Mouse (Mus musculus) heart, adult 9 months (tissue): Measurements from ENCODE around the gene Ccdc14.
"Not testable (repeated sequence)": the region's sequence is repeated elsewhere in the genome, so short reads cannot be mapped to it uniquely, and the experiment has no call there.

Source experiments
- DNase-seq, 2 experiments: peaks; one replicate each; pipeline ENCODE4 v3.0.0; 2022; ENCODE audit warnings: low spot score in 2 of 2

Ccdc14 gene

DNA sequence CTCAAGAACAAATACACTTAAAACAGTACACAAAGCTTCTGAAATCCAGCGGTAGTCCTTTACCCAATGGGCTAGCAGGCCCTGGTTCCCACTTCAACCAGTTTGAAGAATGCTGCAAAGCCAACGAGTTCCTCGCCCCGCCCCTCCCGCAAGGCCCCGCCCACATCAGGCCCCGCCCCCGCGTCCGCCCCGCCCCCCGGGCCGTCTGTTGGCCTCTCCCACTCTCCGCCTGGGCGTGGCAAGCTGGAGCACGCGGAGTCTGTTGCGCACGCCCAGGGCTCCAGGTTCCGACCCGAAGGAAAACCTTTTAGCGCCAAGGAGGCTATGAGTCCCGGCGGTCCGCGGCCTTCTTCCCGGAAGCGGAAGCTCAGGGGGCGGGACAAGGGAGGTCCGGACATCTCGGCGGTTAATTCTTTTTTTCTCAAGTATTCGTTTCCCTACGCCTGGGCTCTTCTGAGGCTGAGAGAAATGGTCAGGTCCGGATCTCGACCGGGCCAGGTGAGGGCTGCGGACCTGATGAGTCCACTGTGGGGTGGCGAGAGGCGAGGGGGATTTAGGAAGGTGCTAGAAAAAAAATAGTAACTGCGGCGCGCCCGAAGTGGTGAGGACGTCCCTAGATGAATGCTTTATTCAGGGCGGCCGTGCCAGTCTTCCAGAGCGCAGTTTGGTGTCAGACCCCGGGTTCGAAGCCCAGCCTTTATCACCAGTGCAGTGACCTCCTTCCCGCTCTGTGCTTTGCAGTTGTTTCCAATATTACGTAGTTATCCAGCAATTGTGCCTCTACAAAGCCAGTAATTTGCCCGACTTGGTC lies at the start of gene Ccdc14:
Ccdc14 (plus strand) TSS at position 283 of the 811 bp plus-strand sequence.
- peak; percentile 86 to 87 for DNase-seq

GRCm38 (mm10) chr16:34643511-34644259 lies 46.7 kb upstream of the Ccdc14 start:
- no peak for DNase-seq

DNA sequence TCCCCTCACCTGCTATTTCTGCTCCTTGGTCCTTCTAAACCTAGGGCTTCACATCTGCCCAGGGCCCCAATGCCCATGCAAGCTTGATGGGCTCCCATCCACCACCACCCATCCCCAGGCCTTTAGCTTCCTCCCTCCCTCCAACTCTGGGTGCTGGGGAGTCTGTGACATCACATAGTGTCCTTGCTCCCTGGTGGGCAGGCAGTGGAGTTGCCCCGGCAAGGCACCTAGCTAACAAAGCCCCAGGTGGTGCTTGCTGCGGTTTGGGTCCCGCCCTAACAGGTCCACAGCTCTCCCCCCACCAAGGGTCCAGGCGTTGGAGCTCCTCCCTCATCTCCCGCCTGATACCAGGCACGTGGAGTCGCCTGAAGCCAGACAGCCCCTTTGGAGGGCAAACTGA lies 40.8 kb upstream of the Ccdc14 start, which contains the start of gene Ropn1:
Ropn1 (plus strand) TSS at position 301 of the 400 bp plus-strand sequence.
- DNase-seq, result no peak

GRCm38 (mm10) chr16:34653023-34653422 lies 37.4 kb upstream of the Ccdc14 start:
- DNase-seq, result no peak

- DNase-seq, result not testable (repeated sequence)
Measured at GRCm38 (mm10) chr16:34657566-34657965, 32.9 kb upstream of the Ccdc14 start.

- no peak for DNase-seq
Measured at GRCm38 (mm10) chr16:34657983-34658382, 32.4 kb upstream of the Ccdc14 start.

- DNase-seq, result no peak
Measured at GRCm38 (mm10) chr16:34658388-34658787, 32.0 kb upstream of the Ccdc14 start.

GRCm38 (mm10) chr16:34664553-34664952 lies 25.9 kb upstream of the Ccdc14 start:
- DNase-seq, result no peak

GRCm38 (mm10) chr16:34667031-34667726 lies 23.2 kb upstream of the Ccdc14 start:
- DNase-seq, result peak; percentile 56 to 61

- no peak for DNase-seq
Measured at GRCm38 (mm10) chr16:34668341-34668740, 22.1 kb upstream of the Ccdc14 start.

- no peak for DNase-seq
Measured at GRCm38 (mm10) chr16:34671966-34672365, 18.4 kb upstream of the Ccdc14 start.

GRCm38 (mm10) chr16:34672822-34673221 lies 17.6 kb upstream of the Ccdc14 start:
- no peak for DNase-seq

DNA sequence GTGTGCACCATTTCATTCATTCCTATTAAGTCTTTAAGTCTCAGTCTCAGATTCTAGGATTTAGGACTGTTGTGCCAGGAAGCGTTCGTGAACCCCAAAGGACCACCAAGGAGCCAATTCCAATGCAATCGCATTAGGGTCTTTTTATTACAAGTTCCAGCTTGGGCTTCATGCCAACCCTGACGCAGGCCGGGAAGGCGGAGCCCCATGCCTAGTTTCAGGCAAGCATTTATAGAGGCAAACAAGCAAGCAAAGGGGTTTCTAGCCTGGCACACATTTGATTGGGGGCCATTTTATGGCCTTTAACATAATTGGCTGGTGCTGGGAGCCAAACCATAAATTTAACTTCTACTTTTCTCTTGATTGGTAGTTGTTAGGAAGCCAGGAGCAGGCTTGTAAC lies 16.1 kb upstream of the Ccdc14 start:
- DNase-seq, result no peak

GRCm38 (mm10) chr16:34681823-34682222 lies 8.6 kb upstream of the Ccdc14 start:
- no peak for DNase-seq

DNA sequence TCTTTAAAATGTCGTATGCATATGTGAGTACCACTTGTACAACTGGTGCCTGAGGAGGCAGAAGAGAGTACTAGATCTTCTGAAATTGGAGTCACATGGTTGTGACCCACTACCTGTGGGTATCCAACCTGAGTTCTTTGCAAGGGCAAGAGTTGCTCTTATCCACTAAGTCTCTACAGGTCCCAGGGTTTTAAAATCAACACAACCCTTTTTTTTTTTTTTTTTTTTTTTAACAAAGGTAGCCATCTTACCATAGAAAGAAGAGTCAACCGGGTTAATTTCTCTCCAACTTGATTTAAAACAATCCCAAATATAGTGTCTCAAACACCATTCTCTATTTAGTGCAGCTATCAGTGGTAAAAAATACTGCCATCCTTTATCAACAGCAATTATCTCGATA lies 537 bp upstream of the Ccdc14 start:
- no peak for DNase-seq

- DNase-seq, result no peak
Measured at GRCm38 (mm10) chr16:34691156-34691555, 740 bp downstream of the Ccdc14 start.

- DNase-seq, result no peak
Measured at GRCm38 (mm10) chr16:34694477-34694876, 4.1 kb downstream of the Ccdc14 start.

- not testable (repeated sequence) for DNase-seq
Measured at GRCm38 (mm10) chr16:34698721-34699120, 8.3 kb downstream of the Ccdc14 start.

- DNase-seq, result peak; percentile 26 to 68
Measured at GRCm38 (mm10) chr16:34700165-34700827, 9.9 kb downstream of the Ccdc14 start.

- DNase-seq, result no peak
Measured at GRCm38 (mm10) chr16:34700828-34701216, 10.4 kb downstream of the Ccdc14 start.

DNA sequence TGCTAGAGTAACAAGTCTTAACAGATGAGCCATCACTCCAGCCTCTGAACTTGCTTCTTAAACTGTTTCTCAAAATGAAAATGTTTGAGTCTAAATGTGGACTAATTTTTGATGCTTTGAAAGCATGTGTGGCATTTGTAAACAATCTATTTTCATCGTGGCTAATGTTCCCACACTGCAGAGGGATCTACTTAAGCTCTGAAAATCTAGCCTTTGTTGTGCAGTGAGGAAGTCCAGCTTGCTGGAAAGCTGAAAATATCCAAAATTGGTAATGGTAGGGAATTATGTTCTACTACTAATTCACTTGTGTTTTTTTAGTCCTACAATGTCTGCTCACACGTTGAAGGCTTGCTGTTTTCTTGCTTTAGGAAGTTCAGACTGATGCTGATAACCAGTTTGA lies 15.6 kb downstream of the Ccdc14 start:
- no peak for DNase-seq

- DNase-seq, result peak; percentile 24 to 49
Measured at GRCm38 (mm10) chr16:34706487-34706946, 16.1 kb downstream of the Ccdc14 start.
